Mouse (Mus musculus) liver, embryonic 12.5 days (tissue): ENCODE measurements around the gene Met. TPM values are rescaled to one million over a fixed set of nuclear protein-coding genes. Genes with fewer than 3 reads are reported as not detected.

Experiments
- ATAC-seq: fragments of 200-750 bp; cut with Nextera tagmentation; 2 replicates; pipeline ENCODE4 v1.8.0; 2017; ENCODE audit warnings: moderate number of reproducible peaks, mild to moderate bottlenecking, moderate library complexity
- H3K27ac ChIP-seq: fragments of 300-500 bp; sonication (generic); 2 replicates; pipeline ENCODE4 v1.5.1; 2016; ENCODE audit warnings: mild to moderate bottlenecking
- H3K27me3 ChIP-seq: fragments of 300-500 bp; sonication (generic); replicated peaks from 2 replicates; pipeline ENCODE4 v1.6.1; 2016; ENCODE audit warnings: mild to moderate bottlenecking, moderate library complexity
- H3K36me3 ChIP-seq: fragments of 300-500 bp; sonication (generic); 2 replicates; pipeline ENCODE4 v1.6.1; 2016; ENCODE audit warnings: mild to moderate bottlenecking, moderate library complexity
- H3K4me1 ChIP-seq: fragments of 300-500 bp; sonication (generic); 2 replicates; pipeline ENCODE4 v1.6.1; 2016
- H3K4me2 ChIP-seq: fragments of 300-500 bp; sonication (generic); 2 replicates; pipeline ENCODE4 v1.6.1; 2016; ENCODE audit warnings: mild to moderate bottlenecking, moderate library complexity
- H3K4me3 ChIP-seq: fragments of 300-500 bp; sonication (generic); 2 replicates; pipeline ENCODE4 v1.5.1; 2016; ENCODE audit warnings: mild to moderate bottlenecking, moderate library complexity
- H3K9ac ChIP-seq: fragments of 300-500 bp; sonication (generic); 2 replicates; pipeline ENCODE4 v1.6.1; 2016; ENCODE audit warnings: mild to moderate bottlenecking, moderate library complexity
- H3K9me3 ChIP-seq: fragments of 300-500 bp; sonication (generic); replicated peaks from 2 replicates; pipeline ENCODE4 v1.6.1; 2016; ENCODE audit warnings: mild to moderate bottlenecking, moderate library complexity
- WGBS: fragments of 180-500 bp; shearing (Covaris S2); methylation state at CpG from one replicate; pipeline ENCODE4 v1.1.7; 2016; ENCODE audit not compliant: insufficient replicate concordance; 5-methylcytosine and 5-hydroxymethylcytosine counted together
- polyA plus RNA-seq: library from polyadenylated mRNA; unstranded; fragments of >200 nt; fragmentation: Nextera tagmentation; extraction: Ambion mirVana; gene quantifications from 2 replicates; pipeline ENCODE4 v1.2.1, GENCODE M21; 2016

Met gene
- polyA plus RNA-seq, 1 experiment from 2014 or later: 6.0 TPM

GRCm38 (mm10) chr6:17468993-17469392 is 5.4 kb downstream of the Met start:
- Histone ChIP-seq H3K9ac (no peak overlapping the region), H3K4me3 (no peak overlapping the region), H3K27me3 (peaks cover 24% of the 10 kb centered on the region), H3K27ac (no peak overlapping the region), H3K9me3 (no peaks in the 10 kb centered on the region), H3K36me3 (no peaks in the 10 kb centered on the region), H3K4me1 (no peaks in the 10 kb centered on the region), H3K4me2 (no peak overlapping the region)
- no peak for ATAC-seq
- 67% methylated on average over 5 of the region's 5 CpGs for WGBS

GRCm38 (mm10) chr6:17473128-17473527 is 9.5 kb downstream of the Met start:
- 83% methylated on average over 3 of the region's 3 CpGs for WGBS
- no peaks in the 10 kb centered on the region for H3K27me3 ChIP-seq
- no peak overlapping the region for H3K4me3 ChIP-seq
- no peak for ATAC-seq
- H3K36me3 ChIP-seq: no peaks in the 10 kb centered on the region
- no peak overlapping the region for H3K4me2 ChIP-seq
- H3K9ac ChIP-seq: no peak overlapping the region
- H3K27ac ChIP-seq: no peak overlapping the region
- H3K4me1 ChIP-seq: no peaks in the 10 kb centered on the region
- H3K9me3 ChIP-seq: no peaks in the 10 kb centered on the region

GRCm38 (mm10) chr6:17477823-17478222 is 14.2 kb downstream of the Met start:
- WGBS: 54% methylated on average over 1 of the region's 1 CpGs
- ATAC-seq: no peak
- H3K9ac ChIP-seq: no peak overlapping the region
- no peaks in the 10 kb centered on the region for H3K4me1 ChIP-seq
- no peak overlapping the region for H3K4me3 ChIP-seq
- H3K27ac ChIP-seq: no peak overlapping the region
- H3K9me3 ChIP-seq: no peaks in the 10 kb centered on the region
- no peaks in the 10 kb centered on the region for H3K36me3 ChIP-seq
- H3K27me3 ChIP-seq: no peaks in the 10 kb centered on the region
- H3K4me2 ChIP-seq: no peak overlapping the region

GRCm38 (mm10) chr6:17478252-17478651 is 14.7 kb downstream of the Met start:
- 83% methylated on average over 6 of the region's 6 CpGs for WGBS
- H3K9me3 ChIP-seq: no peaks in the 10 kb centered on the region
- no peak for ATAC-seq
- no peak overlapping the region for H3K4me3 ChIP-seq
- H3K27me3 ChIP-seq: no peaks in the 10 kb centered on the region
- no peak overlapping the region for H3K4me2 ChIP-seq
- H3K4me1 ChIP-seq: no peaks in the 10 kb centered on the region
- no peak overlapping the region for H3K27ac ChIP-seq
- no peak overlapping the region for H3K9ac ChIP-seq
- H3K36me3 ChIP-seq: no peaks in the 10 kb centered on the region

- H3K36me3 ChIP-seq: no peaks in the 10 kb centered on the region
- no peak overlapping the region for H3K9ac ChIP-seq
- H3K4me2 ChIP-seq: no peak overlapping the region
- H3K9me3 ChIP-seq: no peaks in the 10 kb centered on the region
- no peak for ATAC-seq
- H3K4me3 ChIP-seq: no peak overlapping the region
- H3K4me1 ChIP-seq: no peaks in the 10 kb centered on the region
- WGBS: 61% methylated on average over 10 of the region's 10 CpGs
- no peaks in the 10 kb centered on the region for H3K27me3 ChIP-seq
- no peak overlapping the region for H3K27ac ChIP-seq
Observed at GRCm38 (mm10) chr6:17478838-17479570, 15.4 kb downstream of the Met start.

GRCm38 (mm10) chr6:17481068-17481467 is 17.5 kb downstream of the Met start:
- Histone ChIP-seq H3K9ac (no peak overlapping the region), H3K4me1 (no peaks in the 10 kb centered on the region), H3K27ac (no peak overlapping the region), H3K4me3 (no peak overlapping the region), H3K9me3 (no peaks in the 10 kb centered on the region), H3K36me3 (no peaks in the 10 kb centered on the region), H3K27me3 (no peaks in the 10 kb centered on the region), H3K4me2 (no peak overlapping the region)
- WGBS: 49% methylated on average over 4 of the region's 4 CpGs
- no peak for ATAC-seq

GRCm38 (mm10) chr6:17485244-17485643 is 21.6 kb downstream of the Met start:
- H3K36me3 ChIP-seq: no peaks in the 10 kb centered on the region
- H3K27ac ChIP-seq: no peak overlapping the region
- no peak overlapping the region for H3K4me2 ChIP-seq
- H3K9ac ChIP-seq: no peak overlapping the region
- H3K9me3 ChIP-seq: no peaks in the 10 kb centered on the region
- H3K27me3 ChIP-seq: no peaks in the 10 kb centered on the region
- no peaks in the 10 kb centered on the region for H3K4me1 ChIP-seq
- 66% methylated on average over 5 of the region's 5 CpGs for WGBS
- ATAC-seq: no peak
- H3K4me3 ChIP-seq: no peak overlapping the region

GRCm38 (mm10) chr6:17485782-17486181 is 22.2 kb downstream of the Met start:
- Histone ChIP-seq H3K27ac (no peak overlapping the region), H3K4me3 (no peak overlapping the region), H3K4me2 (no peak overlapping the region), H3K4me1 (no peaks in the 10 kb centered on the region), H3K9me3 (no peaks in the 10 kb centered on the region), H3K36me3 (no peaks in the 10 kb centered on the region), H3K9ac (no peak overlapping the region), H3K27me3 (no peaks in the 10 kb centered on the region)
- WGBS: 78% methylated on average over 7 of the region's 7 CpGs
- no peak for ATAC-seq

GRCm38 (mm10) chr6:17488291-17488817 is 24.8 kb downstream of the Met start:
- H3K4me3 ChIP-seq: no peak overlapping the region
- no peak for ATAC-seq
- WGBS: 36% methylated on average over 2 of the region's 2 CpGs

GRCm38 (mm10) chr6:17490786-17491185 is 27.2 kb downstream of the Met start:
- Histone ChIP-seq H3K4me1 (no peaks in the 10 kb centered on the region), H3K9me3 (no peaks in the 10 kb centered on the region), H3K4me3 (no peak overlapping the region), H3K36me3 (no peaks in the 10 kb centered on the region), H3K27me3 (no peaks in the 10 kb centered on the region), H3K27ac (no peak overlapping the region), H3K9ac (no peak overlapping the region), H3K4me2 (no peak overlapping the region)
- no peak for ATAC-seq
- 63% methylated on average over 2 of the region's 2 CpGs for WGBS

More at GRCm38 (mm10) chr6:17488291-17488817, 24.8 kb downstream of the Met start:
- no peak overlapping the region for H3K4me2 ChIP-seq
- H3K4me1 ChIP-seq: no peaks in the 10 kb centered on the region
- no peak overlapping the region for H3K9ac ChIP-seq
- H3K27ac ChIP-seq: no peak overlapping the region
- no peaks in the 10 kb centered on the region for H3K9me3 ChIP-seq
- no peaks in the 10 kb centered on the region for H3K36me3 ChIP-seq
- H3K27me3 ChIP-seq: no peaks in the 10 kb centered on the region

GRCm38 (mm10) chr6:17491502-17491901 is 27.9 kb downstream of the Met start:
- Histone ChIP-seq H3K4me1 (no peaks in the 10 kb centered on the region), H3K27ac (no peak overlapping the region), H3K36me3 (no peaks in the 10 kb centered on the region), H3K4me2 (no peak overlapping the region), H3K9me3 (no peaks in the 10 kb centered on the region), H3K4me3 (no peak overlapping the region), H3K27me3 (no peaks in the 10 kb centered on the region), H3K9ac (no peak overlapping the region)
- WGBS: 76% methylated on average over 10 of the region's 10 CpGs
- no peak for ATAC-seq

GRCm38 (mm10) chr6:17492062-17492461 is 28.5 kb downstream of the Met start:
- H3K4me1 ChIP-seq: no peaks in the 10 kb centered on the region
- H3K4me3 ChIP-seq: no peak overlapping the region
- no peak overlapping the region for H3K27ac ChIP-seq
- H3K27me3 ChIP-seq: no peaks in the 10 kb centered on the region
- WGBS: 68% methylated on average over 8 of the region's 8 CpGs
- H3K9ac ChIP-seq: no peak overlapping the region
- ATAC-seq: no peak
- H3K4me2 ChIP-seq: no peak overlapping the region
- H3K9me3 ChIP-seq: no peaks in the 10 kb centered on the region
- no peaks in the 10 kb centered on the region for H3K36me3 ChIP-seq

- no peak for ATAC-seq
- Histone ChIP-seq H3K4me3 (no peak overlapping the region), H3K36me3 (no peaks in the 10 kb centered on the region), H3K4me2 (no peak overlapping the region), H3K27ac (no peak overlapping the region), H3K27me3 (no peaks in the 10 kb centered on the region), H3K4me1 (no peaks in the 10 kb centered on the region), H3K9ac (no peak overlapping the region), H3K9me3 (no peaks in the 10 kb centered on the region)
- 60% methylated on average over 1 of the region's 1 CpGs for WGBS
Observed at GRCm38 (mm10) chr6:17495413-17495812, 31.8 kb downstream of the Met start.
